ENCODE assay signal across 14 mouse cellular contexts in genomic region chr5:132594796-132595195, GRCm38 (mm10). TPM values are rescaled to one million over a fixed set of nuclear protein-coding genes. Genes with fewer than 3 reads are reported as not detected.
DNase-seq lines count a peak whose midpoint lies in the region; ATAC-seq and TF ChIP-seq lines count a peak whose summit lies in the region.
"Had no signal": no experiment of that assay in that cellular context is flagged by ENCODE, and none has a peak within 500 bp of the region (broad histone marks: within the 10 kb centered on the region; RNA-seq: fewer than 3 reads in every experiment).

No protein-coding gene starts in this region.

- H3K27ac ChIP-seq in lung, embryonic 14.5 days (ENCODE audit: low read depth), result no peak overlapping the region
- H3K27ac ChIP-seq: heart, embryonic 15.5 days; limb, embryonic 15.5 days; midbrain, embryonic 13.5 days; stomach, postnatal 0 days had no signal

- 54% methylated on average over 6 of the region's 6 CpGs for WGBS in lung, embryonic 14.5 days
- 24% methylated on average over 6 of the region's 6 CpGs for WGBS in large intestine, adult 2 months

- no peak overlapping the region for H3K4me2 ChIP-seq in lung, embryonic 14.5 days
- H3K4me2 ChIP-seq: heart, embryonic 15.5 days; limb, embryonic 15.5 days; midbrain, embryonic 13.5 days had no signal

- H3K36me3 ChIP-seq in lung, embryonic 14.5 days (ENCODE audit: insufficient read depth), result no peaks in the 10 kb centered on the region
- H3K36me3 ChIP-seq: heart, embryonic 15.5 days; limb, embryonic 15.5 days; midbrain, embryonic 13.5 days had no signal

- TF ChIP-seq CTCF in lung, embryonic 14.5 days (IDR thresholded peaks at IDR 0.05; ENCODE audit: low read depth), result no peak

- H3K4me1 ChIP-seq in lung, embryonic 14.5 days (ENCODE audit: insufficient read depth), result no peaks in the 10 kb centered on the region

- H3K27me3 ChIP-seq in lung, embryonic 14.5 days (ENCODE audit: insufficient read depth, low read length), result no peaks in the 10 kb centered on the region
- H3K27me3 ChIP-seq: limb, embryonic 15.5 days had no signal

- no peak overlapping the region for H3K9ac ChIP-seq in lung, embryonic 14.5 days
- H3K9ac ChIP-seq: heart, embryonic 15.5 days; limb, embryonic 15.5 days; liver, postnatal 0 days; midbrain, embryonic 13.5 days had no signal

- H3K9me3 ChIP-seq in lung, embryonic 14.5 days (ENCODE audit: low read depth, low read length), result no peaks in the 10 kb centered on the region
- H3K9me3 ChIP-seq: heart, embryonic 15.5 days; limb, embryonic 15.5 days; midbrain, embryonic 13.5 days had no signal

- ATAC-seq in lung, embryonic 14.5 days (ENCODE audit: insufficient read depth), result no peak
- ATAC-seq: inflammation-experienced regulatory T-cells, adult 6 months; liver, postnatal 0 days; midbrain, embryonic 13.5 days had no signal

- no peak overlapping the region for H3K4me3 ChIP-seq in lung, embryonic 14.5 days (ENCODE audit: low read depth, low read length)
- H3K4me3 ChIP-seq: heart, embryonic 15.5 days; limb, embryonic 15.5 days; midbrain, embryonic 13.5 days had no signal

- DNase-seq in cerebellum, postnatal 25 days, result peak; percentile 29 to 35
- no peak for DNase-seq in cerebellum, adult 11 months
- DNase-seq in lung, embryonic 14.5 days, result peak; percentile 15
- no peak for DNase-seq in lung, adult 18-20 months
- DNase-seq in cerebellum, postnatal 36 days, result peak; percentile 6 to 9
- peak; percentile 25 for DNase-seq in large intestine, adult 2 months (ENCODE audit: low read depth, low spot score)
- DNase-seq in thymus, postnatal 0 days (ENCODE audit: low spot score), result no peak
- DNase-seq: heart, adult 18-20 months; liver, postnatal 0 days had no signal

RNA-seq across cellular contexts. Expression of gene Auts2, which starts 51.7 kb away (rescaled TPM):
- polyA plus RNA-seq in lung, embryonic 14.5 days (2014; fragmentation: Nextera tagmentation; extraction: Ambion mirVana), result 25.8 and 27.3 TPM in 2 replicates
- polyA plus RNA-seq in large intestine, adult 2 months (2012; rRNA removed), result 5.9 and 6.9 TPM in 2 replicates
- 1.9 and 2.8 TPM in 2 replicates for polyA plus RNA-seq in thymus, postnatal 0 days (2015; fragmentation: Nextera tagmentation; extraction: Ambion mirVana)
- polyA plus RNA-seq: inflammation-experienced regulatory T-cells, adult 6 months had no signal

Comparison
In these comparisons a context has a peak if more than half of its experiments do, and no peak if none do; other contexts are left out.
1. DNase-seq: peak in cerebellum, postnatal 25 days (2 of 2), lung, embryonic 14.5 days (single experiment), cerebellum, postnatal 36 days (2 of 2) and large intestine, adult 2 months (single experiment); none in cerebellum, adult 11 months (single experiment), lung, adult 18-20 months (0 of 2) and thymus, postnatal 0 days (single experiment).